Mouse (Mus musculus): ENCODE results near the gene Gm4353.
"Not testable (repeated sequence)": the region's sequence is repeated elsewhere in the genome, so short reads cannot be mapped to it uniquely, and the experiment has no call there.

Gene Gm4353

DNA sequence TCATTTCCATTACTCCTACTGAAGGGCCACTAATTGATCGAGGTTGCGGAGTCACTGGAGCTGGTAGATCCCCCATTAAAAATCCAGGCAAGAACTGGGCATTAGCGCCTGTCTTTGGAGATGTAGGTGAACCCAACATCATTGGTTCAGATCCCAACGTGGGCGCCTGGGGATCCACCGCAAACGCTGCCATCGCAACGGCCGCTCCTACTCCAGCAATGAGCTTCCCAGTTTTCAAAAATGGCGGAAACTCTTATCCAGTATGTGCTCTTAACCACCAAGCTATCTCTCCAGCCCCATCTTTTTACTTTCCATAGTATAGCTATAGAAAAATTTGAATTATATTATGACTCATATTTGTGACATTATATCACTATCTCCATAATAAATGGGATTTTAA is at the start of gene Gm4353:
TSS of gene Gm4353 (minus strand) at position 270 of the 400 bp plus-strand sequence.
- DNase-seq (ENCODE audit: low read depth), result not testable (repeated sequence)

- DNase-seq (ENCODE audit: low read depth), result peak; percentile 55
Observed at GRCm38 (mm10) chr7:116132078-116132477, 47.6 kb upstream of the Gm4353 start.

- no peak for DNase-seq (ENCODE audit: low read depth)
Observed at GRCm38 (mm10) chr7:116131390-116131789, 47.0 kb upstream of the Gm4353 start.

DNA sequence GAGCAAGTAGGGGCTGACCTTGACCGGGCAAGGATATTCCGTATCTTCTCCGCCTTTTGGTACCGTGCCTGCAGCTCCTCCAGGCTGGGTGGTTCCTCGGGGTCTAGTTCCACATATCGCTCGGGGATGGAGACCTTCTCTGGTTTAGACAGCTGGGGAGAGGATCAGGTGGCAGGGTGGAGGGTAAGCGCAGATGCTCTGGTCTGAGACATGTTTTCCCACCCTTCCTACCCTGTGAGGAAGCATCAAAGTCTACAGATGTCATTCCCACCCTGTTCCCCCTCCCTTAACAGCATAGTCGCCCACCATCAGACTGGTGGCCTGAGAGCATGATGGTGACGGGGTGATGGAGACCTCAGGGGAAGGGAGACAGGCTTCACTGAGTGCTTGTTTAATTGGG is 44.9 kb upstream of the Gm4353 start:
- no peak for DNase-seq (ENCODE audit: low read depth)

DNA sequence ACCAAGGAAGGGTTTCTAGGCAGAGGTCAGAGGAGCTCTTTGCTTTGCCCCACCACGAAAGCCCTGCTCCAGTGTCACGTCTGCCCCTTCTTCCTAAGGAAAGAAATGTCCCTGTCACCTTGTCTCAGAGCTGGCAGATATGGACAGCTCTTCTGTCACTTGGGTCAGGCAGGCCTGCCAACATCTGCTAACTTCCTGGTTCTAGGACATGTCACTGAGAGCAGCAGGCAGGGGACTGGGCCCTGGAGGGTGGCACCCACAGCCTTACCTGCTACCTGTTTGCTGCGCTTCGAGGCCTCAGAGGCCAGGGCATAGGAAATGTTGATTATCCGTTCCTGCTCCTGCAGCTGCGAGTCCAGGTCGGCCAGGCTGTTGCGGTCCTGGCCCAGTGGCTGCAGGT is 43.9 kb upstream of the Gm4353 start:
- no peak for DNase-seq (ENCODE audit: low read depth)

GRCm38 (mm10) chr7:116127052-116127451 is 42.6 kb upstream of the Gm4353 start:
- DNase-seq (ENCODE audit: low read depth), result no peak

- no peak for DNase-seq (ENCODE audit: low read depth)
Observed at GRCm38 (mm10) chr7:116125671-116126070, 41.2 kb upstream of the Gm4353 start.

- no peak for DNase-seq (ENCODE audit: low read depth)
Observed at GRCm38 (mm10) chr7:116124057-116124456, 39.6 kb upstream of the Gm4353 start.

DNA sequence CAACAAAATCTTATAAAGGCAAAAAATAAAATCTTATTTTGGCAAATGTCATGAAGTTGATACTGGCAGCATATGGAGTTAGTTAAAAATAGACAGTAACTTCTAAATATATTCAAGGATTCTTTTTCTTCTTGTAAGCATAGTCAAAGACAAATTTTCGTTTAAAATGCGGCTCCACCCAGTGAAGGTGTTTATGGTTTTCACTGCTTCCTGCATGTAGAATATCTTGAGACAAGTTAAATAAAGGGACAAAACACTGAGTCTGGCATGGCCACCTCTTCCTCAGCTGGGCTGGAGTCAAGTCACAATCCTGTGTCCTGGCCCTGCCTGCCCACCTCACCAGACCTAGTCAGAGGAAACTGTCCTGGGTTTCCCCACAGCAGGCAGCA is 39.2 kb upstream of the Gm4353 start:
- no peak for DNase-seq (ENCODE audit: low read depth)

- no peak for DNase-seq (ENCODE audit: low read depth)
Observed at GRCm38 (mm10) chr7:116122981-116123596, 38.7 kb upstream of the Gm4353 start.

DNA sequence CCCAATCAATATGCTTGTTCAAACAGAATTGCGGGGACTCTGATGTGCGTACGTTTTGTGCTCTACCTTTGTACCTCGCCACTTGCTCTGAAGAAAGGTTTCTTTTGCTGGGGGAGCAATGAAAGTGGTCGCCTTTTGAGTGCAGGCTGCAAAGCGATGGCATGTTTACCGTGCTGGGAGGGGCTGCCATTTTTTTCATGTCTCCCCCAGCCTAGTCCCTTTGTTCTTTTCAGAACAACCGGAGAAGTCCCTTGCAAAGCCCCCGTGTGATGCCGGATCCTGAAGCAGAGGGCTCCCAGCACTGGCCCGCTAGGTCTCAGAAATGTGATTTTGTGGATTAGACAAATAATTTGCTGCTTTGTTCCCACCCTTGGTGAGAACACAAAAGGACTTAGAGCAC is 36.8 kb upstream of the Gm4353 start:
- no peak for DNase-seq (ENCODE audit: low read depth)

DNA sequence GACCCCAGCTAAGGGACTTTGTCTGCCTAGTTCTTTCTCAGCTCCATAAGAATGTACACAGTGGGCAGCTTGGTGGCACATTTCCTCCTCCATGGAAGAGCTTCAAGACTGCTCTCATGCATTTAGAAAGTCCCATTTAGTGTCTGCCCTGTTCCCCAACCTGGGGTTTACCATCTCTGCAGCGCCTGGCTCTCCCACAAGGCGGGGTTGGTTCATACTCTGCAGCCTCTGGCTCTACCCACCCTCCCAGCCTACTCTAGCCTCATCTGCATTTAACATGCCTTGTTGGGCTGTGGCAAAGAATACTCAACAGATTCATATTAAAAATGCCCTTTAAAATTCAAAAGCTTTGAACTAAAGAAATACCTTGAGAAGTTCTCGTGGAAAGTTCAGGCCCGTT is 36.3 kb upstream of the Gm4353 start:
- no peak for DNase-seq (ENCODE audit: low read depth)

DNA sequence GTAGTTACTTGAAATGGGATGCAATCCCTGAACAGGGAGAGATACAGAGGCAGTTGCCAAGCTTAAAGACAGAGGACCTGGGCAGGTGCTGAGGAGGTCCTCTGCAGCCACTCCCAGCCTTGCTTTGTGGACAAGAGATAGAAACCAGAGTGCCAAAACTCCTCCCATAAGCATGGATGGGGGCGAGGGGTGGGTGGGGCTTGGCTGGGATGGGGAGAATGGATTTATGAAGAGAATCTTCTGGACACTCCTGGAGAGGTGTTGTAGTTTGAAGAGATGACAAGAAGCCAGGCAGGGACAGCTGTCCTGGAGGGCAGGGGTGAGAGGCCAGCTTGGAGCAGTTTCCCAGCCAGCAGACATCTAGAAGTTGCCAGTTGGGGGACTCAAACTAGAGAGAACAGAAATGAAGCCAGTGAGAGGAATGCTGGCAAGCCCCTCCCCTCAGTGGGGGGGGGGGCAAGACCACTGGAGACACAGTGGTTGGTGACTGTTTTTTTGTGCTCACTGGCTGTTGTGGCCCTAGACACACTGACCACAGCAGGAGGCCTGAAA is 34.9 kb upstream of the Gm4353 start:
- DNase-seq (ENCODE audit: low read depth), result no peak

DNA sequence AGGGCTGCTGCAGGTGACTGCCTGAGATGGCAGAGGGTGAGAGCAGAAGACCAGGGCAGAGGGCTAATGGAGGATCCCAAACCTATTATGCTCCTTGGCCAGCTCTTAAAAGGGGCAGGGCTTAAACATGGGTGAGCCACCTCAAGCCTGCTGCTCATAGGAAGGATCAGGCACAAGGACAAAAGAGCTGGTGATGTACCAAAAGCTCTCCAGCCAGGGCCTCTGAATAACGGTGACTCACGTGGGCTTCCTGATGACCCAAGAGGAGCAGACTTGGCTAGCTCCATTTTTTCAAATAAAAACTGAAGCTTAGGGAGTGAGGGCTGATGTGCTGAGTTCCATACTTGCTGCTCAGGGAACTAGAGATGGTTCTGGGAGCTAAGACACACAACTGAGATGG is 31.6 kb upstream of the Gm4353 start:
- DNase-seq (ENCODE audit: low read depth), result no peak

DNA sequence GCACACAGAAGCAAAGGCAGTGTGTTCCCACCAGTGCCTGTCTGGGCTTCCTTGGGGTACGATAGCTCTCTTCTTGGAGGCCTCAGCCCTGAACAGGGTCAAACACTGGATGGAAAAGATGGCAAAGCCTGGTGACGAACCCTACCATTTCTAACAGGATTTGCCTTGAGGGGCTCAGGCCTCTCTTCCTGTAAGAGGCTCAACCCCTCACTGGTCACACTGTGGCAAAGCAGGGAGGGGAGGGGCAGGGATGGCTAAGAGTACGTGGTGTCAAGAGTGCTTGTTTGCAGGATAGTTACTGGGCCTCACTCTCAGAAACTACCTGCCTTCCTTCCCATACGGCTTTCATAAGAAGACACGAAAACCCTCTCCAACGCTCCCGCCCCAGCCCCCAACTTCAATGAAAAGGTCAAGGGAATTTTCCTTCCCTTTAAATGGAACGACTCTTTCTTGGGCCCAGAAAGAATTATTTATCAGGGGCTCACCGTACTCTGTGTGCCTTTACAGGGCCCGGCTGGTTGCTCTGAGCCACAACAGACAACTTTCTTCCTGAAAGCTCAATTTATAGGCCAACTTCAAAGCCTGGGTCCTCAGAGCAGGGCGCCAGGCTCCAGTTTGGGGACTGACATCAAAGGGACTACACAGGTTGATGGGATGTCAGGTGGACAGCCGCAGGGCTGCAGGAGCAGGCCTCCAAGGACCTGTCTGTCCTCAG is 30.9 kb upstream of the Gm4353 start:
- DNase-seq (ENCODE audit: low read depth), result no peak

- no peak for DNase-seq (ENCODE audit: low read depth)
Observed at GRCm38 (mm10) chr7:116111546-116111945, 27.1 kb upstream of the Gm4353 start.

DNA sequence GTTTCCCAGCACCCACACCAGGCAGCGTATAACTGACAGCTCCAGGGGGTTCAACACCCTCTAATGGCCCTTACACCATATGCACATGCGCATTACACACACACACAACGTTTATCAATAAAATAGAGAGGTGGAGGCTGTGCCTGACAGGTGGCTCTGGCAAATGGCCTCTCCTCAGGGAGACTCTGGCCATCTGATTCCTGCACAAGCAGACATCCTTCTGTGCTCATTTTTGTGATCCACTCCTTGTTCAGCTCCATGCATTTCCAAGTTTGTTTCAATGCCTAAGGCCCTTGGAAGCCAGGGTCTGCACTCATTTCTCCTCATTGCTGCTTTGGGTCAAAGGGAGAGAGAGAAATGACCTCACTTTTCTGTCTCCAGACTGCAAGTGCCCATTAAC is 26.2 kb upstream of the Gm4353 start:
- no peak for DNase-seq (ENCODE audit: low read depth)

DNA sequence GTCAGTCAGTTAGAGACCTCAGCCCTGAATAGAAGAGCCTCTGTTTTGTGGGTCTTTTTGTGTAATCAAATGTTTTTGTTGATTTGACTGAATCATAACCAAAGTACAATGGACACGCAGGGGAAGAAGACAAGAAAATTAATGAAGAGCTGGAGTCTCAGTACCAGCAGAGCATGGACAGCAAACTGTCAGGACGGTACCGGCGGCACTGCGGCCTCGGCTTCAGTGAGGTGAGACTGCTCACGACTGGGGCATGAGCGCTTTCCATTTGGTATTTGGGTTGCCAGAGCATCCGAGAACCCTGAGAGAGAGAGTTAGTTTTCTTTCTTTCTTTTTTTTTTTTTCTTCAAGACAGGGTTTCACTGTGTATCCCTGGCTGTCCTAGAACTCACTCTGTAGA is 18.7 kb upstream of the Gm4353 start:
- no peak for DNase-seq (ENCODE audit: low read depth)

- DNase-seq (ENCODE audit: low read depth), result no peak
Observed at GRCm38 (mm10) chr7:116099952-116100528, 15.6 kb upstream of the Gm4353 start.

DNA sequence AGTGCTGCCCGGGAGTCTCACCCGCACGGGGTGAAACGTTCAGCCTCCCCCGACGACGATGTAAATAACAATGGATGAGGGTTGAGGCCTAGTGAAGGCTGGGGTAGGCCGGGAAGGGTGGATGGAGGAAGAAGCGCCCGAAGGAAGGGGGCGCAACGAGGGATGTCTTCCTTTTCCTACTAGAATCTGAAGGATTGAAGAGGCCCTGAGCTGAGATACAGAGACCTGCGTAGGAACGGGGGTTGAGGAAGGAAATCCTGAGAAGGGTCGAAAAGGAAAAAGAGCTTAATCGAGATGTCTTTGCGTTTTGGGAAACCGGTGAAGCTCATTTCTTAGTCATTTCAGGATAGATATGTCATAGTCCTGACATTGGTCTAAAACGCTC is 9.0 kb upstream of the Gm4353 start:
- no peak for DNase-seq (ENCODE audit: low read depth)

DNA sequence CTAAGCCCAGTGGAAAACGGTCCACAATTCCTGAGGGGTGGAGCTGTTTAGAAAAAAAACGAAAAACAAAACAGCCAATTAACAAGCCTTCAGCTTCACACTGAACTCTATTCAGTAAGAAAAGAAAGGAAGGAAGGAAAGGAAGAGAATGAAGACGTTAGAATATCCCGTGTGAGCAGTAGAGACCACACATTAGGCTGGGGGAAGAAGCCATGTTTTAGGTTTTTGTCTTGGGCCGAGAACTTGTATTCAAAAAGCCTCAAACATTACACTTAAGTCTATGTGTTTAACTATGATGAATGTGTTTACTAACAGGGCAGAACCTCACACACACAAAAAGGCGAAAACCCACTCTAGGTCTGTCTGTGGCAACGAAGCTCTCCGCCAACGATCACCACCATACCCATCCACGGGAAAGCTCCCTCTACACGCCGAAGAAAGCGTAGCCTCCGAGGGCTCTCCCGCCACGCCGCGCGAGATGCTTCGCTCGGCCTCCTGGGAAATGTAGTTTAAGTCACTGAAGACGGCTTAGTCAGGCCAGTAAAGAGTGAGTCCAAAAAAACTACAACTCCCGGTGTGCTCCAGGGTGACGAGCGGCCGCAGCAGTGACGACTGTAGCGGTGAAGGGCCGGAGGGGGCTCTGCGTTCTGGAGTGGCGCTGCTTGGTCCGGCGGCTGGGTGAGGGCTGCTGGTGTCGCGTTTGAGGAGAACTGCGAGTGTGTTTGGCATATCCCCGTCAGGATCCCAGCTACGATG is 8.5 kb upstream of the Gm4353 start:
- DNase-seq (ENCODE audit: low read depth), result peak; percentile 92

GRCm38 (mm10) chr7:116060739-116061138 is 23.7 kb downstream of the Gm4353 start:
- DNase-seq (ENCODE audit: low read depth), result no peak

All from c-Kit-positive CD71-positive TER-119-negative erythroid progenitor cells, embryonic 14.5 days (primary cell).